Mouse (Mus musculus) embryo, embryonic 10.5 days (tissue): ENCODE data around the gene Golt1b.
A peak's percentile ranks its signal among the peaks of the same experiment; 100 is the strongest.

Source experiments
- DNase-seq: peaks from one replicate; pipeline ENCODE4 v3.0.0-alpha.2; 2015; ENCODE audit warnings: low spot score

Gene Golt1b

DNA sequence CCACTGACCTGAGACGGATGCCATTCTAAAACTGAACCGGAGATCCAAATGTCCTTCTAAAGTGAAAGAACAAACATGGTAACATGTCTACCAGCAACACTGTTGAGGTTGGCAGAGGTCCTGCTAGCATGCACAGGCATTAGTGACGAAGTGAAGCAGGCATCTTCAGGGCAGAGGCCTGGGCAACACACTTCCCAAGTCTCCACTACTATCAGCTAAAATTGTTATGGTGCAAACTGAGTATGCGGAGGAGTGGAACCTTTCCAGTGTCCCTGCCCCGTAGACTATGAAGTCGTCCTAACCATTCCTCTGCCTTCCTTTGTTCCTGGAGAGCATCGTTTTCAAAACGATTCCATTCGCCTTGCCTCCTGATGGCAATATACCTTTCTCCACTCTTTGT, 2.5 kb upstream of the Golt1b start:
- DNase-seq = no peak

DNA sequence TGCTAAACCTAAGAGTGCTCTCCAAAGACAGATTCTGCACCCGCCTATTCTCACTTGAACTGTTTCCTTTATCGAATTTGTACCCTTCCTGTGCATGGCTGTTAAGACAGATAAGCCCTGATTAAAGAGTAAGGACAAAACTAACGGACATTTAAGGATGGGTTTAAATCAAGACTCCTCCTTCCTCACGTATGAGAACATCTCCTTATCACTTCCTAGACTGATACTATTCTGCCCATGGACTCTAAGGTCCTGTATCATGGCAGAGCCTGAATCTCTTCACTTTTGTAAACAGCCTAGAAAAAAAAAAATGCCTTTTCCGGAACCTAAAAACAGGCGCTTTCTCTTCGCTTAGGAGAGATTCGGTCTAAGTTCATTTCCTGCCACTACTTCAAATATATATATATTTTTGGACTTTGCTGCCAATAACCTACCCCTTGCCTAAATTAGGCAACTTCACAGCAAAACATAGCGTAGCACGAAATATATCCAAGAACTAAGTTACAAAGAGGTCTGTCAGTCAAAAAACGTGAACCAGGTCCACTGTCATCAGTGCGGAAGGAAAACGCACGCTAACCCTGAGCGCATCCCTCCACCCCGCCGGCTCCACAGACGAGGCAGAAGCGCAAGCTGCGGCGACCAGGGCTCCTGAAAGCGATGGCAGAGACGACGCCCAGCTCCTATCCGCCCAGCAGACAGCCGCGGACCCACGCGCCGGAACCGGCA, 573 bp upstream of the Golt1b start:
- DNase-seq = no peak

DNA sequence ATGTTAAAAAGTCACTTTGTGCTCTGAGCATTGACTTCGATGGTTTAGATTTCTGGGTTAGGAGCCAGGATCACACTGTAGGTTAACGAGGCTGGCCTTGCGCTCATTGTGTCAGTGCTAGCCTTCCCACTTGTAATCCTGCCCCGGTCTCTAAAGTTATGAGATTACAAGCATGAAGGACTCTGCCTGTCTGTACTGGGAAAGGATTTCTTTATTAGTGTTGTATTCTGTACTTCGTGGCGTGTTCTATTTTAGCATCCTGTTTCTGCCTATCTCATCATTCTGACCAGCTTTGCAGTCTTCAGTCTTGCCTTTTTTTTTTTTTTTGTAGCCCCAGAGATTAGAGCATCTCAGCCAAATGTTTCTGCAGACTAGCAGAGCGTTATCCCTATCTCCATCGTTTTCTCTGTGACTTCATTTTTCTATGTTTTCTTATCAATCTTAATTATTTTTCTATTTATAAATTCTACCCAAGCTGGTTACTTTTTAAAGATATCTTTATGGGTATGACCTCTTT, 792 bp downstream of the Golt1b start:
- DNase-seq = peak; percentile 44

- no peak for DNase-seq
Observed at GRCm38 (mm10) chr6:142389101-142389500, 2.1 kb downstream of the Golt1b start.

DNA sequence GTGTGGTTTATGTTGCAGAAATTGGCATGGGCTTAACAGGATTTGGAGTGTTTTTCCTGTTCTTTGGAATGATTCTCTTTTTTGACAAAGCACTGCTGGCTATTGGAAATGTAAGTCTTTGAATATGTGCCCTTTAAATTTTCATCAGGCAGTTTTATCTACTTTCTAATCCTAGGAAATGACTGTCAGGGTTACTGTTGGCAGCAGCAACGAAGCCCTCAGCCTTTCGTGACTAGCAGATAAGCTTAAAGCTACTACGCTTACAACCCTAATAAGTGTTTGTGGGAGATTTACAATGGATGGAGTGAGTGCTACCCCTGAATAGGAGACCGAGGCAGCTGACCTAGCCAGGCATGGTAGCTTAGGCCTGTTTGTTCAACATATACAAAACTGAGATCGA, 5.3 kb downstream of the Golt1b start:
- no peak for DNase-seq

GRCm38 (mm10) chr6:142394669-142395068, 7.6 kb downstream of the Golt1b start:
- no peak for DNase-seq

- no peak for DNase-seq
Observed at GRCm38 (mm10) chr6:142395756-142396155, 8.7 kb downstream of the Golt1b start.

DNA sequence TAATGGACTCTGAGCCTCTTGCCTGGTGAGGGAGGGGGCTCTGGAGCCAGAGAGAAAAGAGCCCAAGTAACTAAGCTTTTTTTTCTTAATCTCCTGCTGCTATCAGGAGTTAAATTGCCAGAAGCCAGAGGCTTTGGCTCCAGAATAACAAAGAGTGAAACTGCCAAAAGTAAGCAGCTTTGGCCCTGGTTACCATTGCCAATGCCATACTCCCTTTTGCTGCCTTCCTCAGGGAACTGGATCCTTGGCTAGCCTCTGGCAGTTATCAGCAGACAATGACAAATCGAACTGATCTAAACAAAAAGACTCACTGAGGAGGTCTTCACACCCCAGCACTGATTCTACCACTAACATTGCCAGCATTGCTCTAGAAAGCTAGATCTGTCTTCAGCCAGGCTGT, 24.1 kb downstream of the Golt1b start:
- DNase-seq = no peak

- DNase-seq = peak; percentile 15
Observed at GRCm38 (mm10) chr6:142412906-142413491, 26.0 kb downstream of the Golt1b start, which contains the start of gene Spx. Spx (plus strand) TSS chr6:142413441.

- DNase-seq = peak; percentile 12
Observed at GRCm38 (mm10) chr6:142413845-142414244, 26.8 kb downstream of the Golt1b start.

- peak; percentile 20 for DNase-seq
Observed at GRCm38 (mm10) chr6:142414597-142414996, 27.6 kb downstream of the Golt1b start.

GRCm38 (mm10) chr6:142424976-142425375, 38.0 kb downstream of the Golt1b start:
- DNase-seq = no peak

GRCm38 (mm10) chr6:142429072-142429471, 42.1 kb downstream of the Golt1b start:
- DNase-seq = peak; percentile 36

- DNase-seq = no peak
Observed at GRCm38 (mm10) chr6:142451381-142451780, 64.4 kb downstream of the Golt1b start.

- DNase-seq = no peak
Observed at GRCm38 (mm10) chr6:142453311-142453710, 66.3 kb downstream of the Golt1b start.
